Mouse (Mus musculus) spleen, adult 18-20 months (tissue): ENCODE data around the gene Meiob.
A peak's percentile ranks its signal among the peaks of the same experiment; 100 is the strongest.

Experiments
- DNase-seq, 2 experiments: peaks; one replicate each; pipeline ENCODE4 v3.0.0; 2022; ENCODE audit warnings: mixed read lengths in 2 of 2

Gene Meiob

GRCm38 (mm10) chr17:24803952-24804951 lies at the start of gene Meiob:
Meiob (plus strand) TSS chr17:24804289.
- peak; percentile 61 to 79 for DNase-seq

GRCm38 (mm10) chr17:24757394-24757793 lies 46.7 kb upstream of the Meiob start:
- no peak for DNase-seq

GRCm38 (mm10) chr17:24761121-24761520 lies 43.0 kb upstream of the Meiob start:
- no peak for DNase-seq

- no peak for DNase-seq
Measured at GRCm38 (mm10) chr17:24765016-24765905, 38.8 kb upstream of the Meiob start.

- no peak for DNase-seq
Measured at GRCm38 (mm10) chr17:24766266-24766875, 37.7 kb upstream of the Meiob start.

- DNase-seq: no peak
Measured at GRCm38 (mm10) chr17:24769146-24769545, 34.9 kb upstream of the Meiob start.

- DNase-seq: no peak
Measured at GRCm38 (mm10) chr17:24773241-24773640, 30.8 kb upstream of the Meiob start.

GRCm38 (mm10) chr17:24775173-24775572 lies 28.9 kb upstream of the Meiob start:
- no peak for DNase-seq

- no peak for DNase-seq
Measured at GRCm38 (mm10) chr17:24777073-24777472, 27.0 kb upstream of the Meiob start.

GRCm38 (mm10) chr17:24780821-24781220 lies 23.3 kb upstream of the Meiob start:
- DNase-seq: no peak

- DNase-seq: no peak
Measured at GRCm38 (mm10) chr17:24792190-24792589, 11.9 kb upstream of the Meiob start.

- no peak for DNase-seq
Measured at GRCm38 (mm10) chr17:24794791-24795190, 9.3 kb upstream of the Meiob start.

GRCm38 (mm10) chr17:24796969-24797368 lies 7.1 kb upstream of the Meiob start:
- no peak for DNase-seq

- no peak for DNase-seq
Measured at GRCm38 (mm10) chr17:24798229-24798628, 5.9 kb upstream of the Meiob start.

GRCm38 (mm10) chr17:24799476-24799875 lies 4.6 kb upstream of the Meiob start:
- DNase-seq: no peak

- DNase-seq: no peak
Measured at GRCm38 (mm10) chr17:24800524-24800923, 3.6 kb upstream of the Meiob start.

- DNase-seq: no peak
Measured at GRCm38 (mm10) chr17:24811211-24811610, 7.1 kb downstream of the Meiob start.

- DNase-seq: no peak
Measured at GRCm38 (mm10) chr17:24812215-24812614, 8.1 kb downstream of the Meiob start.

- no peak for DNase-seq
Measured at GRCm38 (mm10) chr17:24815256-24815655, 11.2 kb downstream of the Meiob start.

- no peak for DNase-seq
Measured at GRCm38 (mm10) chr17:24817503-24817902, 13.4 kb downstream of the Meiob start.

- DNase-seq: no peak
Measured at GRCm38 (mm10) chr17:24818172-24818571, 14.1 kb downstream of the Meiob start.

- no peak for DNase-seq
Measured at GRCm38 (mm10) chr17:24819469-24819868, 15.4 kb downstream of the Meiob start.
